Mouse (Mus musculus) liver, adult 2 months (tissue): ENCODE results near the gene Dock6. TPM values are rescaled to one million over a fixed set of nuclear protein-coding genes. Genes with fewer than 3 reads are reported as not detected.

Experiments used
- DNase-seq: peaks from one replicate; pipeline ENCODE4 v3.0.0-alpha.2; 2011; ENCODE audit warnings: low read depth, low spot score; ENCODE audit errors: extremely low read depth
- H3K27ac ChIP-seq: fragments of 200-500 bp; replicated peaks from 2 replicates; pipeline ENCODE4 v1.5.1; 2012; ENCODE audit warnings: low read depth, mild to moderate bottlenecking, control low read depth, inconsistent platforms, low read length; ENCODE audit not compliant: insufficient read depth
- H3K27me3 ChIP-seq: fragments of 200-500 bp; 2 replicates; pipeline ENCODE4 v1.6.1; 2012; ENCODE audit warnings: mild to moderate bottlenecking, moderate library complexity, low read length, inconsistent platforms; ENCODE audit not compliant: control insufficient read depth, insufficient read depth
- H3K36me3 ChIP-seq: fragments of 200-500 bp; 2 replicates; pipeline ENCODE4 v1.6.1; 2012; ENCODE audit warnings: low read length, inconsistent platforms; ENCODE audit not compliant: control insufficient read depth, insufficient read depth
- H3K4me1 ChIP-seq: fragments of 200-500 bp; 2 replicates; pipeline ENCODE4 v1.6.1; 2011; ENCODE audit warnings: low read length; ENCODE audit not compliant: control insufficient read depth, insufficient read depth
- H3K4me3 ChIP-seq: fragments of 200-500 bp; 2 replicates; pipeline ENCODE4 v1.5.1; 2011; ENCODE audit warnings: low read depth, mild to moderate bottlenecking, control low read depth, low read length, moderate library complexity; ENCODE audit not compliant: insufficient read depth
- H3K79me2 ChIP-seq: fragments of 200-500 bp; 2 replicates; pipeline ENCODE4 v1.6.1; 2012; ENCODE audit warnings: inconsistent platforms, mild to moderate bottlenecking, low read length, moderate library complexity; ENCODE audit not compliant: control insufficient read depth, insufficient read depth
- H3K9ac ChIP-seq: fragments of 200-500 bp; 2 replicates; pipeline ENCODE4 v1.6.1; 2012; ENCODE audit warnings: low read depth, mild to moderate bottlenecking, control low read depth, inconsistent platforms, low read length
- CTCF ChIP-seq: fragments of 200-500 bp; IDR thresholded peaks from 2 replicates; pipeline ENCODE4 v1.5.1; 2011; ENCODE audit warnings: low read depth, low read length, control low read depth
- POLR2A ChIP-seq: fragments of 200-500 bp; IDR thresholded peaks from 2 replicates; pipeline ENCODE4 v1.6.1; 2011; ENCODE audit warnings: low read length, control low read depth; ENCODE audit not compliant: insufficient read depth; ENCODE audit errors: extremely low read depth
- WGBS: fragments of 180-500 bp; shearing (Covaris S2); methylation state at CpG from one replicate; pipeline ENCODE4 v1.1.7; 2018; 5-methylcytosine and 5-hydroxymethylcytosine counted together
- polyA plus RNA-seq: library from polyadenylated mRNA; depleted of rRNA; stranded (reverse); fragments of >200 nt; gene quantifications from 2 replicates; pipeline ENCODE4 v1.2.3, GENCODE M21; 2012
- total RNA-seq: library from RNA; depleted of rRNA; stranded (reverse); fragments of >200 nt; gene quantifications from 2 replicates; pipeline ENCODE4 v1.2.3, GENCODE M21; 2014

Dock6 gene
- total and polyA plus RNA-seq, 2 experiments = 8.5 to 33.9 TPM

DNA sequence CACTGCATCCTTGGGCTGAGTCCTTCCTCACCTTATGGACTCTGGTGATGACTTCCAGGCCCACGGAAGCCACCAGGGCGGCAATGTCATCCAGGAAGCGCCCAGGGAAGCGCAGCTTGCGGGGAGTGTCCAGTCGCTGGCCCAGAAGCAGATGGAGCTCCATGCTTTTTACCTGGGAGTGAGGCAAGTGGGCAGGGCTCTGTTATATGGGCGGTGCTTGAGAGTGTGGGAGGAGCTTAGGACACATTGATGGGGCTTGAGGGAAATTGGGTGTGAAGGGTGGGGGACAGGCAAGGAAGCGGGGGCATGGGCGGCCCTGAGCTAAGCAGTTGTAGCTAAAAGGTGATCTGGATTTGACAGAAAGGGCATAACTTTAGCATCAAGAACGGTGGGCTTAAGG is 28.1 kb downstream of the Dock6 start:
- Histone ChIP-seq H3K79me2 (no peaks in the 10 kb centered on the region), H3K27ac (no peak overlapping the region), H3K27me3 (no peaks in the 10 kb centered on the region), H3K4me3 (no peak overlapping the region), H3K9ac (no peak overlapping the region), H3K4me1 (peaks cover 9% of the 10 kb centered on the region; the same call in 1 of the 2 replicates), H3K36me3 (no peaks in the 10 kb centered on the region)
- 93% methylated on average over 10 of the region's 10 CpGs for WGBS
- no peak for TF ChIP-seq CTCF
- no peak for TF ChIP-seq POLR2A
- no peak for DNase-seq

GRCm38 (mm10) chr9:21823957-21824356 is 28.5 kb downstream of the Dock6 start:
- peaks cover 9% of the 10 kb centered on the region; the same call in 1 of the 2 replicates for H3K4me1 ChIP-seq
- DNase-seq = no peak
- no peak overlapping the region for H3K4me3 ChIP-seq
- H3K9ac ChIP-seq = no peak overlapping the region
- no peaks in the 10 kb centered on the region for H3K27me3 ChIP-seq
- no peaks in the 10 kb centered on the region for H3K36me3 ChIP-seq
- TF ChIP-seq CTCF (no peak), POLR2A (no peak)
- WGBS = 70% methylated on average over 4 of the region's 4 CpGs
- H3K79me2 ChIP-seq = no peaks in the 10 kb centered on the region
- H3K27ac ChIP-seq = no peak overlapping the region; the same call in 1 of the 2 replicates

GRCm38 (mm10) chr9:21822686-21823085 is 29.7 kb downstream of the Dock6 start:
- peak overlapping the region; percentile 80 for H3K27ac ChIP-seq

DNA sequence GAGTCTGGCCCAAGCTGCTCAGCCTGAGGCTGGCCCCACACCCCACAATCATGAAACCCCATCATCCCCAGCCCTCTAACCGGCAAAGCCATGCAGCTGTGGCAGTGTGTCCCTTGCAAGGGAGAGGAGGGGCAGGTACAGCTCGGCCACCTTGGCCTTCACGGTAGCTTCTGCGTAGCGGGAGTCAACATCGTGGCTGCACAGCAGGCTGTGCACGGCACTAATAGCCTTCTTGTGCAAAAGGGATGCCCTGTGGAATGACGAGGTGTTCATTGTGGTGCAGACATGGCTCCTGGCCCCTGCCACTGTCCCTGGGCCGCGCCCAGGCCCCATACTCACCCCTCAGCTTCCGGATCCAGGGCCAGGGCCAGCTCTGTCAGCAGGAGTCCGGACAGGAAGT is 32.3 kb downstream of the Dock6 start:
- TF ChIP-seq CTCF (no peak), POLR2A (no peak)
- Histone ChIP-seq H3K27ac (no peak overlapping the region), H3K27me3 (no peaks in the 10 kb centered on the region), H3K9ac (no peak overlapping the region), H3K4me3 (no peak overlapping the region), H3K4me1 (peaks cover 9% of the 10 kb centered on the region; the same call in 1 of the 2 replicates), H3K36me3 (no peaks in the 10 kb centered on the region), H3K79me2 (no peaks in the 10 kb centered on the region)
- 87% methylated on average over 12 of the region's 12 CpGs for WGBS
- no peak for DNase-seq

More at GRCm38 (mm10) chr9:21822686-21823085, 29.7 kb downstream of the Dock6 start:
- TF ChIP-seq POLR2A (no peak), CTCF (no peak)
- DNase-seq = peak; percentile 99
- Histone ChIP-seq H3K4me3 (no peak overlapping the region), H3K9ac (no peak overlapping the region), H3K36me3 (no peaks in the 10 kb centered on the region), H3K4me1 (peaks cover 9% of the 10 kb centered on the region; the same call in 1 of the 2 replicates), H3K27me3 (no peaks in the 10 kb centered on the region), H3K79me2 (no peaks in the 10 kb centered on the region)
- 23% methylated on average over 6 of the region's 6 CpGs for WGBS

GRCm38 (mm10) chr9:21819181-21819729 is 33.2 kb downstream of the Dock6 start:
- Histone ChIP-seq H3K79me2 (no peaks in the 10 kb centered on the region), H3K36me3 (peaks cover 2% of the 10 kb centered on the region; the same call in 1 of the 2 replicates), H3K27me3 (no peaks in the 10 kb centered on the region), H3K27ac (no peak overlapping the region), H3K4me1 (peaks cover 9% of the 10 kb centered on the region; the same call in 1 of the 2 replicates), H3K9ac (no peak overlapping the region), H3K4me3 (no peak overlapping the region)
- 88% methylated on average over 2 of the region's 2 CpGs for WGBS
- no peak for TF ChIP-seq POLR2A
- no peak for TF ChIP-seq CTCF
- no peak for DNase-seq

GRCm38 (mm10) chr9:21818561-21818960 is 33.9 kb downstream of the Dock6 start:
- Histone ChIP-seq H3K4me1 (peaks cover 9% of the 10 kb centered on the region; the same call in 1 of the 2 replicates), H3K9ac (no peak overlapping the region), H3K36me3 (peaks cover 2% of the 10 kb centered on the region; the same call in 1 of the 2 replicates), H3K27me3 (no peaks in the 10 kb centered on the region), H3K4me3 (no peak overlapping the region), H3K27ac (no peak overlapping the region), H3K79me2 (no peaks in the 10 kb centered on the region)
- no peak for DNase-seq
- TF ChIP-seq POLR2A = no peak
- WGBS = 96% methylated on average over 6 of the region's 6 CpGs
